Mouse (Mus musculus) heart, postnatal 0 days (tissue): Measurements from ENCODE around the gene Mllt1. TPM values are rescaled to one million over a fixed set of nuclear protein-coding genes. Genes with fewer than 3 reads are reported as not detected.

Source experiments
- ATAC-seq: fragments of 200-750 bp; cut with Nextera tagmentation; 2 replicates; pipeline ENCODE4 v1.8.0; 2017; ENCODE audit warnings: low read depth, moderate number of reproducible peaks, moderate library complexity; ENCODE audit not compliant: insufficient read depth
- DNase-seq: peaks from one replicate; pipeline ENCODE4 v3.0.0-alpha.2; 2016; ENCODE audit warnings: low spot score
- H3K27ac ChIP-seq: fragments of 300-500 bp; sonication (generic); 2 replicates; pipeline ENCODE4 v1.5.1; 2014; ENCODE audit warnings: low read depth, mild to moderate bottlenecking
- H3K27me3 ChIP-seq: fragments of 300-500 bp; sonication (generic); 2 replicates; pipeline ENCODE4 v1.6.1; 2014; ENCODE audit warnings: low read length, mixed read lengths; ENCODE audit not compliant: control insufficient read depth, insufficient read depth
- H3K36me3 ChIP-seq: fragments of 300-500 bp; sonication (generic); replicated peaks from 2 replicates; pipeline ENCODE4 v1.6.1; 2014; ENCODE audit warnings: low read length, mixed read lengths; ENCODE audit not compliant: control insufficient read depth, insufficient read depth
- H3K4me1 ChIP-seq: fragments of 300-500 bp; sonication (generic); 2 replicates; pipeline ENCODE4 v1.6.1; 2014; ENCODE audit warnings: antibody characterized with exemption; ENCODE audit not compliant: control insufficient read depth, insufficient read depth
- H3K4me2 ChIP-seq: fragments of 300-500 bp; sonication (generic); 2 replicates; pipeline ENCODE4 v1.6.1; 2014; ENCODE audit warnings: low read depth, mild to moderate bottlenecking, low read length, moderate library complexity
- H3K4me3 ChIP-seq: fragments of 300-500 bp; sonication (generic); 2 replicates; pipeline ENCODE4 v1.5.1; 2014; ENCODE audit warnings: low read depth, low read length
- H3K9ac ChIP-seq: fragments of 300-500 bp; sonication (generic); replicated peaks from 2 replicates; pipeline ENCODE4 v1.6.1; 2014; ENCODE audit warnings: low read depth, low read length, mixed read lengths
- H3K9me3 ChIP-seq: fragments of 300-500 bp; sonication (generic); replicated peaks from 2 replicates; pipeline ENCODE4 v1.6.1; 2016; ENCODE audit warnings: low read length; ENCODE audit not compliant: control insufficient read depth
- CTCF ChIP-seq: IDR thresholded peaks from 2 replicates; pipeline ENCODE4 v1.5.1; 2016; ENCODE audit warnings: antibody characterized with exemption, control low read depth, low read depth
- EP300 ChIP-seq: IDR thresholded peaks from 2 replicates; pipeline ENCODE4 v1.6.1; 2016; ENCODE audit warnings: antibody characterized with exemption, low read depth
- WGBS: fragments of 180-500 bp; shearing (Covaris S2); extraction: QIAGEN DNeasy Blood & Tissue Kit; methylation state at CpG from one replicate; pipeline ENCODE4 v1.1.7; 2014; 5-methylcytosine and 5-hydroxymethylcytosine counted together
- polyA plus RNA-seq: library from polyadenylated mRNA; unstranded; fragments of >200 nt; fragmentation: Nextera tagmentation; extraction: Ambion mirVana; gene quantifications from 2 replicates; pipeline ENCODE4 v1.2.1, GENCODE M21; 2015
- total RNA-seq: library from RNA; depleted of rRNA; stranded (reverse); fragments of >200 nt; gene quantifications from 2 replicates; pipeline ENCODE4 v1.2.3, GENCODE M21; 2014; ENCODE audit warnings: low replicate concordance; rRNA removed

Gene Mllt1
- total and polyA plus RNA-seq, 2 experiments from 2014 or later, result 15.3 to 29.8 TPM

- 80% methylated on average over 13 of the region's 13 CpGs for whole genome bisulfite sequencing
- no peak for ATAC-seq
- Histone ChIP-seq H3K27me3 (no peaks in the 10 kb centered on the region), H3K36me3 (no peaks in the 10 kb centered on the region), H3K4me3 (no peak overlapping the region), H3K4me2 (no peak overlapping the region), H3K9ac (no peak overlapping the region), H3K27ac (no peak overlapping the region), H3K4me1 (no peaks in the 10 kb centered on the region), H3K9me3 (no peaks in the 10 kb centered on the region)
- TF ChIP-seq CTCF, result no peak
- no peak for TF ChIP-seq EP300
- DNase-seq, result no peak
Observed at GRCm38 (mm10) chr17:56849710-56850109, 85.5 kb downstream of the Mllt1 start.

GRCm38 (mm10) chr17:56848785-56849184 is 86.4 kb downstream of the Mllt1 start:
- H3K4me1 ChIP-seq, result no peaks in the 10 kb centered on the region
- ATAC-seq (no peak), DNase-seq (no peak)
- no peak overlapping the region for H3K4me2 ChIP-seq
- H3K9me3 ChIP-seq, result no peaks in the 10 kb centered on the region
- H3K27ac ChIP-seq, result no peak overlapping the region
- no peaks in the 10 kb centered on the region for H3K36me3 ChIP-seq
- no peaks in the 10 kb centered on the region for H3K27me3 ChIP-seq
- no peak overlapping the region for H3K4me3 ChIP-seq
- 80% methylated on average over 5 of the region's 5 CpGs for WGBS
- H3K9ac ChIP-seq, result no peak overlapping the region
- TF ChIP-seq CTCF (no peak), EP300 (no peak)

- Histone ChIP-seq H3K9ac (no peak overlapping the region), H3K4me2 (no peak overlapping the region), H3K4me3 (no peak overlapping the region), H3K4me1 (no peaks in the 10 kb centered on the region), H3K27me3 (no peaks in the 10 kb centered on the region), H3K36me3 (no peaks in the 10 kb centered on the region), H3K27ac (no peak overlapping the region), H3K9me3 (no peaks in the 10 kb centered on the region)
- WGBS, result 73% methylated on average over 5 of the region's 5 CpGs
- no peak for TF ChIP-seq EP300
- TF ChIP-seq CTCF, result no peak
- ATAC-seq (no peak), DNase-seq (no peak)
Observed at GRCm38 (mm10) chr17:56843678-56844077, 91.5 kb downstream of the Mllt1 start.

Other genes starting within 250 kb of the Mllt1 start
- 892 and 948 TPM in 2 replicates for gene Ndufa11, start 217.6 kb downstream of the Mllt1 start, total RNA-seq
- 1,914 and 1,978 TPM in 2 replicates for gene Ndufa11, start 217.6 kb downstream of the Mllt1 start, polyA plus RNA-seq
- 15.1 and 16.3 TPM in 2 replicates for gene Vmac, start 217.4 kb downstream of the Mllt1 start, total RNA-seq
- 10.7 and 11.0 TPM in 2 replicates for gene Vmac, start 217.4 kb downstream of the Mllt1 start, polyA plus RNA-seq
- gene Nrtn, start 177.9 kb downstream of the Mllt1 start, total RNA-seq, result 83.1 and 104 TPM in 2 replicates
- gene Nrtn, start 177.9 kb downstream of the Mllt1 start, polyA plus RNA-seq, result 33.9 and 35.5 TPM in 2 replicates
- gene Dus3l, start 170.7 kb downstream of the Mllt1 start, total RNA-seq, result 25.8 and 28.9 TPM in 2 replicates
- 21.1 and 23.0 TPM in 2 replicates for gene Dus3l, start 170.7 kb downstream of the Mllt1 start, polyA plus RNA-seq
- 0.62 TPM in 1 of 2 replicates, not detected in the other for gene Prr22, start 165.2 kb downstream of the Mllt1 start, total RNA-seq
- gene Prr22, start 165.2 kb downstream of the Mllt1 start, polyA plus RNA-seq, result 0.49 and 0.67 TPM in 2 replicates
- gene Rfx2, start 104.4 kb downstream of the Mllt1 start, total RNA-seq, result 7.0 and 17.9 TPM in 2 replicates
- 2.6 and 3.5 TPM in 2 replicates for gene Rfx2, start 104.4 kb downstream of the Mllt1 start, polyA plus RNA-seq
- gene Acsbg2, start 61.0 kb downstream of the Mllt1 start, total RNA-seq, result not detected in 2 replicates
- 0.04 TPM in 1 of 2 replicates, not detected in the other for gene Acsbg2, start 61.0 kb downstream of the Mllt1 start, polyA plus RNA-seq
- not detected in 2 replicates for gene 1700061G19Rik, start 59.9 kb downstream of the Mllt1 start, total RNA-seq
- gene 1700061G19Rik, start 59.9 kb downstream of the Mllt1 start, polyA plus RNA-seq, result 0.36 TPM in 2 replicates
- not detected in 2 replicates for gene Acer1, start 46.7 kb upstream of the Mllt1 start, total RNA-seq
- gene Acer1, start 46.7 kb upstream of the Mllt1 start, polyA plus RNA-seq, result 0.05 TPM in 1 of 2 replicates, not detected in the other
- gene Clpp, start 54.9 kb upstream of the Mllt1 start, total RNA-seq, result 116 and 186 TPM in 2 replicates
- gene Clpp, start 54.9 kb upstream of the Mllt1 start, polyA plus RNA-seq, result 119 and 124 TPM in 2 replicates
- gene Alkbh7, start 61.9 kb upstream of the Mllt1 start, total RNA-seq, result 85.1 and 96.2 TPM in 2 replicates
- gene Alkbh7, start 61.9 kb upstream of the Mllt1 start, polyA plus RNA-seq, result 83.8 and 89.1 TPM in 2 replicates
- gene Pspn, start 64.6 kb upstream of the Mllt1 start, total RNA-seq, result not detected in 2 replicates
- gene Pspn, start 64.6 kb upstream of the Mllt1 start, polyA plus RNA-seq, result 0.27 TPM in 2 replicates
- 20.7 and 22.9 TPM in 2 replicates for gene Gtf2f1, start 75.9 kb upstream of the Mllt1 start, total RNA-seq
- 30.4 and 31.9 TPM in 2 replicates for gene Gtf2f1, start 75.9 kb upstream of the Mllt1 start, polyA plus RNA-seq
- gene Gm17949, start 76.1 kb upstream of the Mllt1 start, total RNA-seq, result not detected in 2 replicates
- 0.19 and 0.45 TPM in 2 replicates for gene Gm17949, start 76.1 kb upstream of the Mllt1 start, polyA plus RNA-seq
- gene Khsrp, start 96.1 kb upstream of the Mllt1 start, total RNA-seq, result 40.7 and 55.0 TPM in 2 replicates
- 16.0 and 18.2 TPM in 2 replicates for gene Khsrp, start 96.1 kb upstream of the Mllt1 start, polyA plus RNA-seq
- not detected in 2 replicates for gene Slc25a41, start 106.2 kb upstream of the Mllt1 start, total RNA-seq
- not detected in 2 replicates for gene Slc25a41, start 106.2 kb upstream of the Mllt1 start, polyA plus RNA-seq
- gene Crb3, start 123.7 kb upstream of the Mllt1 start, total RNA-seq, result 1.7 TPM in 1 of 2 replicates, not detected in the other
- gene Crb3, start 123.7 kb upstream of the Mllt1 start, polyA plus RNA-seq, result 0.66 and 0.77 TPM in 2 replicates
- gene Slc25a23, start 124.4 kb upstream of the Mllt1 start, total RNA-seq, result 43.9 and 47.5 TPM in 2 replicates
- gene Slc25a23, start 124.4 kb upstream of the Mllt1 start, polyA plus RNA-seq, result 12.3 and 13.3 TPM in 2 replicates
- 0.43 and 2.1 TPM in 2 replicates for gene Dennd1c, start 143.1 kb upstream of the Mllt1 start, total RNA-seq
- 0.70 and 0.96 TPM in 2 replicates for gene Dennd1c, start 143.1 kb upstream of the Mllt1 start, polyA plus RNA-seq
- 1.3 TPM in 1 of 2 replicates, not detected in the other for gene Tubb4a, start 152.4 kb upstream of the Mllt1 start, total RNA-seq
- gene Tubb4a, start 152.4 kb upstream of the Mllt1 start, polyA plus RNA-seq, result 2.8 and 3.3 TPM in 2 replicates
- gene Tnfsf9, start 169.9 kb upstream of the Mllt1 start, total RNA-seq, result 0.27 and 0.84 TPM in 2 replicates
- 0.93 and 1.1 TPM in 2 replicates for gene Tnfsf9, start 169.9 kb upstream of the Mllt1 start, polyA plus RNA-seq
- not detected in 2 replicates for gene Cd70, start 214.4 kb upstream of the Mllt1 start, total RNA-seq
- gene Cd70, start 214.4 kb upstream of the Mllt1 start, polyA plus RNA-seq, result not detected in 2 replicates